Mouse (Mus musculus): ENCODE measurements around the gene Timm17a. TPM values are rescaled to one million over a fixed set of nuclear protein-coding genes. Genes with fewer than 3 reads are reported as not detected.

Timm17a gene
- 283 and 284 TPM in 2 replicates for polyA plus RNA-seq (2015; fragmentation: Nextera tagmentation; extraction: Ambion mirVana)

GRCm38 (mm10) chr1:135313284-135314031, at the start of gene Timm17a:
Gene Timm17a (minus strand): TSS chr1:135313778.

GRCm38 (mm10) chr1:135324571-135324970, 11.0 kb upstream of the Timm17a start, which contains the start of gene Lmod1:
Gene Lmod1 (plus strand): TSS chr1:135324807.

GRCm38 (mm10) chr1:135283826-135284291, 29.7 kb downstream of the Timm17a start, which contains the start of gene Rnpep:
Gene Rnpep (minus strand): TSS chr1:135284084.

GRCm38 (mm10) chr1:135258380-135259127, 55.0 kb downstream of the Timm17a start, which contains the start of gene Elf3:
Gene Elf3 (minus strand): TSS chr1:135258568.

Other genes starting within 250 kb of the Timm17a start
- 0.42 and 0.69 TPM in 2 replicates for gene Lgr6, start 208.5 kb downstream of the Timm17a start, polyA plus RNA-seq (2015; fragmentation: Nextera tagmentation; extraction: Ambion mirVana)
- 0.81 and 3.6 TPM in 2 replicates for gene Ptpn7, start 181.1 kb downstream of the Timm17a start, polyA plus RNA-seq (2015; fragmentation: Nextera tagmentation; extraction: Ambion mirVana)
- gene Arl8a, start 167.0 kb downstream of the Timm17a start, polyA plus RNA-seq (2015; fragmentation: Nextera tagmentation; extraction: Ambion mirVana), result 78.3 and 82.7 TPM in 2 replicates
- 0.08 and 0.16 TPM in 2 replicates for gene Gpr37l1, start 146.1 kb downstream of the Timm17a start, polyA plus RNA-seq (2015; fragmentation: Nextera tagmentation; extraction: Ambion mirVana)
- gene Elf3, start 55.2 kb downstream of the Timm17a start, polyA plus RNA-seq (2015; fragmentation: Nextera tagmentation; extraction: Ambion mirVana), result 29.5 and 36.1 TPM in 2 replicates
- gene Rnpep, start 29.7 kb downstream of the Timm17a start, polyA plus RNA-seq (2015; fragmentation: Nextera tagmentation; extraction: Ambion mirVana), result 50.7 and 54.3 TPM in 2 replicates
- gene Lmod1, start 11.0 kb upstream of the Timm17a start, polyA plus RNA-seq (2015; fragmentation: Nextera tagmentation; extraction: Ambion mirVana), result 145 and 160 TPM in 2 replicates
- gene Shisa4, start 61.5 kb upstream of the Timm17a start, polyA plus RNA-seq (2015; fragmentation: Nextera tagmentation; extraction: Ambion mirVana), result 23.5 and 27.5 TPM in 2 replicates
- gene Ipo9, start 116.7 kb upstream of the Timm17a start, polyA plus RNA-seq (2015; fragmentation: Nextera tagmentation; extraction: Ambion mirVana), result 33.5 and 38.1 TPM in 2 replicates